In genomic region chr2:92389645-92390044, GRCm38 (mm10) we compare ENCODE assay signal across 7 mouse cellular contexts. TPM values are rescaled to one million over a fixed set of nuclear protein-coding genes. Genes with fewer than 3 reads are reported as not detected.
A peak's percentile ranks its signal among the peaks of the same experiment; 100 is the strongest.
DNase-seq lines count a peak whose midpoint lies in the region; ATAC-seq and TF ChIP-seq lines count a peak whose summit lies in the region.

No protein-coding gene starts in this region.

- no peaks in the 10 kb centered on the region for H3K9me3 ChIP-seq in lung, postnatal 0 days (ENCODE audit: low read length)
- no peaks in the 10 kb centered on the region for H3K9me3 ChIP-seq in forebrain, embryonic 14.5 days (replicated peaks; ENCODE audit: control insufficient read depth, low read length)
- H3K9me3 ChIP-seq in limb, embryonic 15.5 days = no peaks in the 10 kb centered on the region
- H3K9me3 ChIP-seq in stomach, embryonic 16.5 days (replicated peaks; ENCODE audit: control insufficient read depth, low read length) = no peaks in the 10 kb centered on the region

- no peaks in the 10 kb centered on the region for H3K27me3 ChIP-seq in lung, postnatal 0 days (replicated peaks; ENCODE audit: insufficient read depth, low read length)
- no peaks in the 10 kb centered on the region for H3K27me3 ChIP-seq in forebrain, embryonic 14.5 days (replicated peaks; ENCODE audit: control insufficient read depth, insufficient read depth, low read length)
- H3K27me3 ChIP-seq in limb, embryonic 15.5 days = no peaks in the 10 kb centered on the region
- no peaks in the 10 kb centered on the region for H3K27me3 ChIP-seq in stomach, embryonic 16.5 days (ENCODE audit: control insufficient read depth, insufficient read depth, low read length)

- TF ChIP-seq CTCF in lung, postnatal 0 days (IDR thresholded peaks at IDR 0.05) = no peak

- no peak overlapping the region for H3K9ac ChIP-seq in lung, postnatal 0 days (replicated peaks; ENCODE audit: low read depth)
- H3K9ac ChIP-seq in forebrain, embryonic 14.5 days (ENCODE audit: low read length) = peak overlapping the region; percentile 89; the same call in 1 of the 2 replicates
- peak overlapping the region; percentile 58; the same call in 1 of the 2 replicates for H3K9ac ChIP-seq in limb, embryonic 15.5 days
- peak overlapping the region; percentile 73; the same call in 1 of the 2 replicates for H3K9ac ChIP-seq in stomach, embryonic 16.5 days (ENCODE audit: low read length)

- H3K4me2 ChIP-seq in lung, postnatal 0 days (replicated peaks; ENCODE audit: low read depth, low read length) = peak overlapping the region; percentile 83
- H3K4me2 ChIP-seq in forebrain, embryonic 14.5 days (ENCODE audit: low read length) = peak overlapping the region; percentile 84
- H3K4me2 ChIP-seq in limb, embryonic 15.5 days = peak overlapping the region; percentile 90
- peak overlapping the region; percentile 73 for H3K4me2 ChIP-seq in stomach, embryonic 16.5 days (ENCODE audit: low read depth, low read length)

- H3K27ac ChIP-seq in lung, postnatal 0 days (ENCODE audit: low read length) = 0 out of 2 replicates have a peak overlapping the region, but pooled peaks have one; percentile 59
- H3K27ac ChIP-seq in forebrain, embryonic 14.5 days (ENCODE audit: low read depth, low read length) = peak overlapping the region; percentile 82
- peak overlapping the region; percentile 87 for H3K27ac ChIP-seq in limb, embryonic 15.5 days
- peak overlapping the region; percentile 55; the same call in 1 of the 2 replicates for H3K27ac ChIP-seq in stomach, embryonic 16.5 days (ENCODE audit: low read length)

- H3K4me3 ChIP-seq in lung, postnatal 0 days (ENCODE audit: low read depth, low read length) = peak overlapping the region; percentile 52; the same call in 1 of the 2 replicates
- peak overlapping the region; percentile 79 for H3K4me3 ChIP-seq in forebrain, embryonic 14.5 days (ENCODE audit: low read depth, low read length)
- H3K4me3 ChIP-seq in limb, embryonic 15.5 days = peak overlapping the region; percentile 69
- peak overlapping the region; percentile 58 for H3K4me3 ChIP-seq in stomach, embryonic 16.5 days (replicated peaks; ENCODE audit: low read length)

- TF ChIP-seq EP300 in lung, postnatal 0 days (IDR thresholded peaks at IDR 0.05) = no peak

- H3K4me1 ChIP-seq in lung, postnatal 0 days (ENCODE audit: insufficient read depth, low read depth, low read length) = 0 out of 2 replicates have a peak, but pooled peaks cover 6% of the 10 kb centered on the region
- H3K4me1 ChIP-seq in forebrain, embryonic 14.5 days (ENCODE audit: control insufficient read depth, insufficient read depth, low read length) = peaks cover 43% of the 10 kb centered on the region
- H3K4me1 ChIP-seq in limb, embryonic 15.5 days = peaks cover 50% of the 10 kb centered on the region
- H3K4me1 ChIP-seq in stomach, embryonic 16.5 days (ENCODE audit: control insufficient read depth, insufficient read depth, low read length) = peaks cover 37% of the 10 kb centered on the region

- no peaks in the 10 kb centered on the region for H3K36me3 ChIP-seq in lung, postnatal 0 days (ENCODE audit: insufficient read depth, low read length)
- peaks cover 30% of the 10 kb centered on the region for H3K36me3 ChIP-seq in forebrain, embryonic 14.5 days (ENCODE audit: control insufficient read depth, insufficient read depth, low read length)
- peaks cover 27% of the 10 kb centered on the region for H3K36me3 ChIP-seq in limb, embryonic 15.5 days
- H3K36me3 ChIP-seq in stomach, embryonic 16.5 days (ENCODE audit: control insufficient read depth, insufficient read depth, low read length) = no peaks in the 10 kb centered on the region

- WGBS in lung, postnatal 0 days = 2% methylated on average over 10 of the region's 10 CpGs
- under 1% methylated on average over 10 of the region's 10 CpGs for WGBS in forebrain, embryonic 14.5 days
- 6% methylated on average over 10 of the region's 10 CpGs for WGBS in limb, embryonic 15.5 days
- WGBS in stomach, embryonic 16.5 days = 6% methylated on average over 10 of the region's 10 CpGs

- DNase-seq in lung, postnatal 0 days (ENCODE audit: low spot score) = no peak
- no peak for DNase-seq in lung, postnatal 14 days
- DNase-seq in forebrain, embryonic 14.5 days (ENCODE audit: low spot score) = no peak
- no peak for DNase-seq in natural killer cell, adult 2 months (ENCODE audit: low spot score in 2 of 2)
- no peak for DNase-seq in urinary bladder, postnatal 25 days (ENCODE audit: low spot score)

- peak; percentile 13 for ATAC-seq in lung, postnatal 0 days
- no peak for ATAC-seq in forebrain, embryonic 14.5 days
- peak; percentile 12; the same call in 1 of the 2 replicates for ATAC-seq in limb, embryonic 15.5 days (ENCODE audit: insufficient number of reproducible peaks, low FRiP score, low TSS enrichment, low read depth)
- ATAC-seq in stomach, embryonic 16.5 days (ENCODE audit: insufficient read depth, low FRiP score) = no peak

RNA-seq across cellular contexts. Expression of gene 1700029I15Rik, which starts 7.3 kb away (rescaled TPM):
- 2.3 TPM in 2 replicates for polyA plus RNA-seq in lung, postnatal 0 days (2015; fragmentation: Nextera tagmentation; extraction: Ambion mirVana)
- 3.2 and 3.7 TPM in 2 replicates for polyA plus RNA-seq in forebrain, embryonic 14.5 days (2014; fragmentation: Nextera tagmentation; extraction: Ambion mirVana)
- polyA plus RNA-seq in limb, embryonic 15.5 days (2015; fragmentation: Nextera tagmentation; extraction: Ambion mirVana) = 3.5 TPM in 2 replicates
- polyA plus RNA-seq in stomach, embryonic 16.5 days (2015; fragmentation: Nextera tagmentation; extraction: Ambion mirVana) = 3.5 and 5.4 TPM in 2 replicates

RNA-seq across cellular contexts. Expression of gene Mapk8ip1, which starts 11.4 kb away (rescaled TPM):
- polyA plus RNA-seq in lung, postnatal 0 days (2015; fragmentation: Nextera tagmentation; extraction: Ambion mirVana) = 7.8 and 9.7 TPM in 2 replicates
- 49.3 and 54.5 TPM in 2 replicates for polyA plus RNA-seq in forebrain, embryonic 14.5 days (2014; fragmentation: Nextera tagmentation; extraction: Ambion mirVana)
- 23.8 and 27.0 TPM in 2 replicates for polyA plus RNA-seq in limb, embryonic 15.5 days (2015; fragmentation: Nextera tagmentation; extraction: Ambion mirVana)
- polyA plus RNA-seq in stomach, embryonic 16.5 days (2015; fragmentation: Nextera tagmentation; extraction: Ambion mirVana) = 12.5 and 14.9 TPM in 2 replicates

RNA-seq across cellular contexts. Expression of gene Large2, which starts 15.0 kb away (rescaled TPM):
- polyA plus RNA-seq in lung, postnatal 0 days (2015; fragmentation: Nextera tagmentation; extraction: Ambion mirVana) = 17.1 and 18.7 TPM in 2 replicates
- 0.99 and 1.5 TPM in 2 replicates for polyA plus RNA-seq in forebrain, embryonic 14.5 days (2014; fragmentation: Nextera tagmentation; extraction: Ambion mirVana)
- polyA plus RNA-seq in limb, embryonic 15.5 days (2015; fragmentation: Nextera tagmentation; extraction: Ambion mirVana) = 17.6 and 18.4 TPM in 2 replicates
- polyA plus RNA-seq in stomach, embryonic 16.5 days (2015; fragmentation: Nextera tagmentation; extraction: Ambion mirVana) = 12.6 and 15.5 TPM in 2 replicates

RNA-seq across cellular contexts. Expression of gene Pex16, which starts 15.2 kb away (rescaled TPM):
- 28.3 and 30.8 TPM in 2 replicates for polyA plus RNA-seq in lung, postnatal 0 days (2015; fragmentation: Nextera tagmentation; extraction: Ambion mirVana)
- polyA plus RNA-seq in forebrain, embryonic 14.5 days (2014; fragmentation: Nextera tagmentation; extraction: Ambion mirVana) = 37.1 and 37.9 TPM in 2 replicates
- polyA plus RNA-seq in limb, embryonic 15.5 days (2015; fragmentation: Nextera tagmentation; extraction: Ambion mirVana) = 25.2 and 27.6 TPM in 2 replicates
- 27.8 and 31.9 TPM in 2 replicates for polyA plus RNA-seq in stomach, embryonic 16.5 days (2015; fragmentation: Nextera tagmentation; extraction: Ambion mirVana)

RNA-seq across cellular contexts. Expression of gene Cry2, which starts 44.2 kb away (rescaled TPM):
- 36.3 and 36.6 TPM in 2 replicates for polyA plus RNA-seq in lung, postnatal 0 days (2015; fragmentation: Nextera tagmentation; extraction: Ambion mirVana)
- polyA plus RNA-seq in forebrain, embryonic 14.5 days (2014; fragmentation: Nextera tagmentation; extraction: Ambion mirVana) = 16.1 and 24.6 TPM in 2 replicates
- polyA plus RNA-seq in limb, embryonic 15.5 days (2015; fragmentation: Nextera tagmentation; extraction: Ambion mirVana) = 40.3 and 41.5 TPM in 2 replicates
- 23.4 and 26.5 TPM in 2 replicates for polyA plus RNA-seq in stomach, embryonic 16.5 days (2015; fragmentation: Nextera tagmentation; extraction: Ambion mirVana)

Comparison
In these comparisons a context has a peak if more than half of its experiments do, and no peak if none do; other contexts are left out.
1. ATAC-seq: peak in lung, postnatal 0 days (single experiment) and limb, embryonic 15.5 days (single experiment); none in forebrain, embryonic 14.5 days (single experiment) and stomach, embryonic 16.5 days (single experiment).
2. Peak in every context shown above with its lines, with median percentiles within 50 percentile points of each other: H3K27ac ChIP-seq, H3K4me2 ChIP-seq and H3K4me3 ChIP-seq.